9 mouse cellular contexts compared by ENCODE assay signal in the genomic region with DNA sequence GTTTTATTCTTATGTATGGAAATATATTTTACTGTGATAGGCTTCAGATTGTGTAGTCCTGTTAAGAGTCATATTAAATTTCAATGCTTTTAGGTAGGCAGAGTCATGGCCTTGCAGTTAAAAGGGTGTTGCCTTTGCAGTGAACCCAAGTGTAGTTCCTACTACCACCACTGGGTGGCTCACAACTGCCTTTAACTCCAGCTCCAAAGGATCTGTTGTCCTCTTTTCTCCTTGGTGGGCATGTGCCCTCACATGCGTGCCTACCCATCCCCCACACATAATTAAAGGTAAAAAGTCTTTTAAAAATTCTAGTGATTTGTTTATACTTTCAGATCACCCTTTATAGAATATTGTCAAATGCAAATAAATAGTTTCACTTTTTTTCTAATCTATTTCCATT. TPM values are rescaled to one million over a fixed set of nuclear protein-coding genes. Genes with fewer than 3 reads are reported as not detected.
DNase-seq lines count a peak whose midpoint lies in the region; ATAC-seq and TF ChIP-seq lines count a peak whose summit lies in the region.
"Had no signal": no experiment of that assay in that cellular context is flagged by ENCODE, and none has a peak within 500 bp of the region (broad histone marks: within the 10 kb centered on the region; RNA-seq: fewer than 3 reads in every experiment).

No protein-coding gene starts in this region.

- no peak for TF ChIP-seq EP300 in heart, postnatal 0 days (IDR thresholded peaks at IDR 0.05; ENCODE audit: low read depth)

- H3K9ac ChIP-seq in embryonic facial prominence, embryonic 14.5 days (ENCODE audit: low read depth, low read length) = no peak overlapping the region
- no peak overlapping the region for H3K9ac ChIP-seq in heart, postnatal 0 days (replicated peaks; ENCODE audit: low read depth, low read length)
- no peak overlapping the region for H3K9ac ChIP-seq in lung, embryonic 14.5 days
- H3K9ac ChIP-seq: heart, embryonic 13.5 days had no signal

- H3K27ac ChIP-seq in embryonic facial prominence, embryonic 14.5 days (replicated peaks; ENCODE audit: low read depth, low read length) = no peak overlapping the region
- H3K27ac ChIP-seq in heart, postnatal 0 days (ENCODE audit: low read depth) = no peak overlapping the region
- no peak overlapping the region for H3K27ac ChIP-seq in lung, embryonic 14.5 days (ENCODE audit: low read depth)
- H3K27ac ChIP-seq: heart, embryonic 13.5 days had no signal

- H3K27me3 ChIP-seq in embryonic facial prominence, embryonic 14.5 days (replicated peaks; ENCODE audit: control insufficient read depth, insufficient read depth, low read length) = no peaks in the 10 kb centered on the region
- no peaks in the 10 kb centered on the region for H3K27me3 ChIP-seq in heart, postnatal 0 days (ENCODE audit: control insufficient read depth, insufficient read depth, low read length)
- no peaks in the 10 kb centered on the region for H3K27me3 ChIP-seq in lung, embryonic 14.5 days (ENCODE audit: insufficient read depth, low read length)
- H3K27me3 ChIP-seq: heart, embryonic 13.5 days had no signal

- peak; percentile 53 to 67 for DNase-seq in CD8-positive naive resting alpha-beta T cell, adult 2 months (ENCODE audit: low read depth in 2 of 2, low spot score in 2 of 2)
- peak; percentile 36 to 48 for DNase-seq in adrenal gland, postnatal 4 days (ENCODE audit: low spot score in 2 of 2)
- peak; percentile 75 for DNase-seq in embryonic facial prominence, embryonic 14.5 days (ENCODE audit: low spot score)
- DNase-seq in heart, postnatal 0 days (ENCODE audit: low spot score) = peak; percentile 72
- DNase-seq in large intestine, adult 2 months (ENCODE audit: low read depth, low spot score) = peak; percentile 54
- peak; percentile 91 for DNase-seq in lung, embryonic 14.5 days
- DNase-seq in ovary, postnatal 36 days (ENCODE audit: low spot score) = peak; percentile 53
- peak; percentile 79 for DNase-seq in thymus, postnatal 14 days

- H3K4me1 ChIP-seq in embryonic facial prominence, embryonic 14.5 days (ENCODE audit: control insufficient read depth, insufficient read depth, low read length) = no peaks in the 10 kb centered on the region
- H3K4me1 ChIP-seq in heart, postnatal 0 days (ENCODE audit: control insufficient read depth, insufficient read depth) = no peaks in the 10 kb centered on the region
- no peaks in the 10 kb centered on the region for H3K4me1 ChIP-seq in lung, embryonic 14.5 days (ENCODE audit: insufficient read depth)
- H3K4me1 ChIP-seq: heart, embryonic 13.5 days had no signal

- WGBS in embryonic facial prominence, embryonic 14.5 days = 4% methylated on average over 1 of the region's 1 CpGs
- WGBS in heart, postnatal 0 days = 0% methylated on average over 1 of the region's 1 CpGs
- WGBS in large intestine, adult 2 months = 7% methylated on average over 1 of the region's 1 CpGs
- WGBS in lung, embryonic 14.5 days = 5% methylated on average over 1 of the region's 1 CpGs

- 0 out of 2 replicates have a peak, but pooled peaks have one; percentile 50 for ATAC-seq in embryonic facial prominence, embryonic 14.5 days (ENCODE audit: low read depth)
- ATAC-seq in heart, postnatal 0 days (ENCODE audit: insufficient read depth, low read depth) = peak; percentile 60; the same call in 1 of the 2 replicates
- ATAC-seq in lung, embryonic 14.5 days (ENCODE audit: insufficient read depth) = peak; percentile 82

- H3K9me3 ChIP-seq in embryonic facial prominence, embryonic 14.5 days (ENCODE audit: control insufficient read depth, low read length) = no peaks in the 10 kb centered on the region
- H3K9me3 ChIP-seq in heart, postnatal 0 days (replicated peaks; ENCODE audit: control insufficient read depth, low read length) = no peaks in the 10 kb centered on the region
- H3K9me3 ChIP-seq in lung, embryonic 14.5 days (ENCODE audit: low read depth, low read length) = no peaks in the 10 kb centered on the region
- H3K9me3 ChIP-seq: heart, embryonic 13.5 days had no signal

- peak; percentile 82 for TF ChIP-seq CTCF in heart, postnatal 0 days (IDR thresholded peaks at IDR 0.05; ENCODE audit: low read depth)
- peak; percentile 91 for TF ChIP-seq CTCF in lung, embryonic 14.5 days (IDR thresholded peaks at IDR 0.05; ENCODE audit: low read depth)

- no peak overlapping the region for H3K4me2 ChIP-seq in embryonic facial prominence, embryonic 14.5 days (ENCODE audit: low read depth, low read length)
- no peak overlapping the region for H3K4me2 ChIP-seq in heart, postnatal 0 days (ENCODE audit: low read depth, low read length)
- no peak overlapping the region for H3K4me2 ChIP-seq in lung, embryonic 14.5 days
- H3K4me2 ChIP-seq: heart, embryonic 13.5 days had no signal

- peaks cover 12% of the 10 kb centered on the region for H3K36me3 ChIP-seq in embryonic facial prominence, embryonic 14.5 days (ENCODE audit: control insufficient read depth, insufficient read depth, low read length)
- H3K36me3 ChIP-seq in heart, postnatal 0 days (replicated peaks; ENCODE audit: control insufficient read depth, insufficient read depth, low read length) = peaks cover 17% of the 10 kb centered on the region
- H3K36me3 ChIP-seq in lung, embryonic 14.5 days (ENCODE audit: insufficient read depth) = peaks cover 6% of the 10 kb centered on the region; the same call in 1 of the 2 replicates

- no peak overlapping the region for H3K4me3 ChIP-seq in embryonic facial prominence, embryonic 14.5 days (ENCODE audit: low read depth, low read length)
- no peak overlapping the region for H3K4me3 ChIP-seq in heart, postnatal 0 days (ENCODE audit: low read depth, low read length)
- no peak overlapping the region for H3K4me3 ChIP-seq in lung, embryonic 14.5 days (ENCODE audit: low read depth, low read length)
- H3K4me3 ChIP-seq: heart, embryonic 13.5 days had no signal

RNA-seq across cellular contexts. Expression of a gene that starts 31.5 kb away (rescaled TPM):
- under 1 TPM; 0.53 to 0.59 TPM for total RNA-seq in adrenal gland, postnatal 4 days (2021)
- polyA plus RNA-seq in embryonic facial prominence, embryonic 14.5 days (2014; fragmentation: Nextera tagmentation; extraction: Ambion mirVana) = 0.49 and 0.80 TPM in 2 replicates
- total RNA-seq in heart, postnatal 0 days (2014; rRNA removed; ENCODE audit: low replicate concordance) = not detected in 2 replicates
- polyA plus RNA-seq in heart, postnatal 0 days (2015; fragmentation: Nextera tagmentation; extraction: Ambion mirVana) = 0.05 TPM in 1 of 2 replicates, not detected in the other
- 2.2 and 2.5 TPM in 2 replicates for polyA plus RNA-seq in large intestine, adult 2 months (2012; rRNA removed)
- polyA plus RNA-seq in lung, embryonic 14.5 days (2014; fragmentation: Nextera tagmentation; extraction: Ambion mirVana) = 0.13 TPM in 1 of 2 replicates, not detected in the other

RNA-seq across cellular contexts. Expression of a gene that starts 34.0 kb away (rescaled TPM):
- total RNA-seq in adrenal gland, postnatal 4 days (2021) = 10 to 100 TPM; 37.6 to 40.1 TPM
- polyA plus RNA-seq in embryonic facial prominence, embryonic 14.5 days (2014; fragmentation: Nextera tagmentation; extraction: Ambion mirVana) = 38.2 and 40.0 TPM in 2 replicates
- 4.5 and 5.6 TPM in 2 replicates for total RNA-seq in heart, postnatal 0 days (2014; rRNA removed; ENCODE audit: low replicate concordance)
- polyA plus RNA-seq in heart, postnatal 0 days (2015; fragmentation: Nextera tagmentation; extraction: Ambion mirVana) = 30.1 and 31.2 TPM in 2 replicates
- 11.2 and 15.4 TPM in 2 replicates for polyA plus RNA-seq in large intestine, adult 2 months (2012; rRNA removed)
- polyA plus RNA-seq in lung, embryonic 14.5 days (2014; fragmentation: Nextera tagmentation; extraction: Ambion mirVana) = 37.7 and 38.4 TPM in 2 replicates

RNA-seq across cellular contexts. Expression of a gene that starts 34.1 kb away (rescaled TPM):
- 10 to 100 TPM; 28.9 to 30.6 TPM for total RNA-seq in adrenal gland, postnatal 4 days (2021)
- 17.1 TPM in 2 replicates for polyA plus RNA-seq in embryonic facial prominence, embryonic 14.5 days (2014; fragmentation: Nextera tagmentation; extraction: Ambion mirVana)
- 20.5 and 47.7 TPM in 2 replicates for total RNA-seq in heart, postnatal 0 days (2014; rRNA removed; ENCODE audit: low replicate concordance)
- 11.6 and 12.0 TPM in 2 replicates for polyA plus RNA-seq in heart, postnatal 0 days (2015; fragmentation: Nextera tagmentation; extraction: Ambion mirVana)
- polyA plus RNA-seq in large intestine, adult 2 months (2012; rRNA removed) = 7.5 and 23.4 TPM in 2 replicates
- 17.4 and 19.6 TPM in 2 replicates for polyA plus RNA-seq in lung, embryonic 14.5 days (2014; fragmentation: Nextera tagmentation; extraction: Ambion mirVana)
